Mouse (Mus musculus) embryonic fibroblast, embryonic 13.5 days (primary cell): ENCODE results near the gene Dennd1c. TPM values are rescaled to one million over a fixed set of nuclear protein-coding genes. Genes with fewer than 3 reads are reported as not detected.

Experiments used
- H3K27ac ChIP-seq: 2 replicates; pipeline ENCODE4 v1.5.1; 2012; ENCODE audit warnings: low read length, control low read depth, inconsistent platforms; ENCODE audit not compliant: insufficient read depth
- H3K4me1 ChIP-seq: 2 replicates; pipeline ENCODE4 v1.6.1; 2011; ENCODE audit warnings: low read length; ENCODE audit not compliant: control insufficient read depth, insufficient read depth
- H3K4me3 ChIP-seq: 2 replicates; pipeline ENCODE4 v1.5.1; 2011; ENCODE audit warnings: mild to moderate bottlenecking, control low read depth, low read length; ENCODE audit not compliant: insufficient read depth
- CTCF ChIP-seq: IDR thresholded peaks from 2 replicates; pipeline ENCODE4 v1.5.1; 2011; ENCODE audit warnings: mild to moderate bottlenecking, control low read depth, low read length, moderate library complexity, borderline replicate concordance; ENCODE audit not compliant: insufficient read depth
- POLR2A ChIP-seq: IDR thresholded peaks from 2 replicates; pipeline ENCODE4 v1.6.1; 2011; ENCODE audit warnings: low read depth, mild to moderate bottlenecking, control low read depth, low read length, moderate library complexity
- polyA plus RNA-seq: library from polyadenylated mRNA; stranded (reverse); fragments of >200 nt; gene quantifications from 2 replicates; pipeline ENCODE4 v1.2.4, GENCODE M21; 2011; ENCODE audit warnings: low read depth; ENCODE audit not compliant: missing spikeins, insufficient read length

The Dennd1c gene
- polyA plus RNA-seq, 1 experiment = 0.40 TPM

GRCm38 (mm10) chr17:57070699-57071098 is 7.6 kb downstream of the Dennd1c start:
- TF ChIP-seq POLR2A (no peak), CTCF (no peak)
- H3K4me3 ChIP-seq = no peak overlapping the region
- H3K27ac ChIP-seq = no peak overlapping the region
- no peaks in the 10 kb centered on the region for H3K4me1 ChIP-seq

GRCm38 (mm10) chr17:57070272-57070671 is 8.0 kb downstream of the Dennd1c start:
- no peaks in the 10 kb centered on the region for H3K4me1 ChIP-seq
- H3K4me3 ChIP-seq = no peak overlapping the region
- no peak for TF ChIP-seq POLR2A
- TF ChIP-seq CTCF = no peak
- no peak overlapping the region for H3K27ac ChIP-seq

GRCm38 (mm10) chr17:57066908-57067307 is 11.4 kb downstream of the Dennd1c start:
- no peaks in the 10 kb centered on the region for H3K4me1 ChIP-seq
- TF ChIP-seq POLR2A = no peak
- no peak overlapping the region for H3K27ac ChIP-seq
- H3K4me3 ChIP-seq = no peak overlapping the region

- TF ChIP-seq CTCF = no peak
- TF ChIP-seq POLR2A = no peak
- H3K4me3 ChIP-seq = no peak overlapping the region
- no peaks in the 10 kb centered on the region for H3K4me1 ChIP-seq
- no peak overlapping the region for H3K27ac ChIP-seq
These were observed 15.3 kb downstream of the Dennd1c start for GRCm38 (mm10) chr17:57063031-57063430.

DNA sequence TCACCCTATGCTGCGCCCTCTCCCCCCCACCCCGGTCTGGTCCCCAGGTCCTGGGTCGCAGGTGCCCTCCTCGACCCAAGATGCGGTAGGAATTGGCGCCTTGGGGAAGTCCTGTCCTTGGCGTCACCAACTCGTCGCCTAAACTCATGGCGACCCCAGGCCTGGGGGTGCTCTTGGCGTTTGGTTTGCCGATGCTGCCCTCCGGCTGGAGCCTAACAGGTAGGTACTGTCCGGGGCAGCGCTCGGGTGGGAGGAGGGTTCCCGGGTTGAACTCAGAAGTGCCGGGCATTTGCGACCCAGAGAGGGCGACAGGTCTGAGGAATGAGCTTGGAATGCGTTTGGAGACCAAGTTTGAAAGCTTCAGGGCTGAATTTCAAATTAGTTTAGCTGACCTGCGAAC is 15.8 kb downstream of the Dennd1c start:
- Histone ChIP-seq H3K27ac (no peak overlapping the region), H3K4me1 (no peaks in the 10 kb centered on the region), H3K4me3 (no peak overlapping the region)
- no peak for TF ChIP-seq CTCF
- TF ChIP-seq POLR2A = no peak

DNA sequence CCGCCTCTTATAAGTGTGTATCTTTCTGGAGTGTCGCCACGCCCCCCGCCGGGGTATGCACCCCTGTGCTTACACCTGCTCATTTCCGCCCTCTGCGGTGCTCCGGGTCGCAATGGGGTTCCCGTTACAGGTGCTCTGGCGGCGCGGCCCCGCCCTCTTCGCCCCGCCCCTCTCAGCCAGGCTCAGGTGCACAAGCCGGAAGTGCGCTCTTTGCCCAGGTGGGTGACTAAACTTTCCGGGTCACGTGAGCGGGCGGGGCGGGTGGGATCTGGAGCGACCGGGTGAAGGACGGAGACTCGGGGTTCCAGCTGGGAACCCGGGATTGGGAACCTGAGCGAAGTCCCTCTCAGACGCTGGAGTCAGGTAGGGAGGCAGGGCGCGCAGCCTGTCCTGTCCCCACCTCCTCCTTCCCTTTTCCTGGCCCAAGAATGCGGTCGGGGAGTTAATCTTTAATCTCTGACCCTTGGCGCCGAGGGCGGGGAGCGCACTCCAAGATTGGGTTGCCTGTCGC is 16.2 kb downstream of the Dennd1c start:
- TF ChIP-seq CTCF (no peak), POLR2A (no peak)
- no peaks in the 10 kb centered on the region for H3K4me1 ChIP-seq
- no peak overlapping the region for H3K4me3 ChIP-seq
- H3K27ac ChIP-seq = no peak overlapping the region

DNA sequence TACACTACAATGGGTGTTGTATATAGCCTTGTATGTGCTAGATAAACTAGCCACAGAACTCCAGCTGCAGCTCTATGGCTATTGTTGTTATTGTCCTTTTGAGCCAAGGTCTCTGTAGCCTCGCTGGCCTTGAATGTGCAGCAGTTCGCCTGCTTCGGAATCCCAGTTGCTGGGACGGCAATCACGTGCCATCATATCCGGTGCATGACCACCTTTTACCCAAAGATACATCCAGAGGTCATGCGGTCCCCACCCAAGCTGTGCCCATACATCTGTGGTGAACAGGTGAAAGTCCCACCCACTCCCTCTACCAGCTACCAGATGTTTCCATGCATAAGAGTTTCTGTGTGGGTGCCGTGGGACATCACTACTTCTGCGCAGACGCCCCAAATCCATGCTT is 17.2 kb downstream of the Dennd1c start:
- H3K4me1 ChIP-seq = no peaks in the 10 kb centered on the region
- H3K27ac ChIP-seq = no peak overlapping the region
- TF ChIP-seq POLR2A (no peak), CTCF (no peak)
- no peak overlapping the region for H3K4me3 ChIP-seq

GRCm38 (mm10) chr17:57060231-57060801 is 18.0 kb downstream of the Dennd1c start:
- H3K27ac ChIP-seq = no peak overlapping the region
- TF ChIP-seq POLR2A (no peak), CTCF (no peak)
- H3K4me1 ChIP-seq = no peaks in the 10 kb centered on the region
- peak overlapping the region; percentile 80 for H3K4me3 ChIP-seq

DNA sequence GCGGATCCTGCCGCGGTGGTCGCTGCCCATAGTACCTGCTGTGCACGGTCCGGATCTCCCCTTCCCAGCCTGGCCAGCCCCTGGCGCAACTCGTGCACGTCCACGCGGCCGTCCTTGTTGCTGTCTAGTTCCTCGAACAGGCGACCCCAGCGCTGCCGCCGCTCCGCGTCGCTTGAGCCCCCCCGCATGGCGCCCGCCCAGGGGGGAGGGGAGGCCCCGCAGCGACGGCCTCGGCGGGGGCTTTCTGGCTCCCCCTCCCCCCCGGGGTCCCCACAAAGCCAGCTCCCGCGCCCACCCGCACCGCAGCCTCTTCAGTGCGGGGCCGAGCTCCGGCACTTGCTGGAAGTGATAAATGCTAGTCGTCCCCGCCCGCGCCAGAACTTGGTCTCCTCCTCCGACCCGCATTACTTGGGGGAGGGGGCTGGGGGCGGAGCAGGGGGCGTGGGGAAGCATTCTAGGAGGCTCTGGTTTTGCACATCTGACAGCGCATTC is 18.8 kb downstream of the Dennd1c start, which contains the start of gene Slc25a23:
Gene Slc25a23 (minus strand): TSS at position 378 of the 492 bp plus-strand sequence.
- TF ChIP-seq CTCF = no peak
- no peak for TF ChIP-seq POLR2A
- Histone ChIP-seq H3K4me3 (peak within 1 kb of the TSS; percentile 80), H3K4me1 (no peaks in the 10 kb centered on the region), H3K27ac (no peak within 1 kb of the TSS)

GRCm38 (mm10) chr17:57058891-57059485 is 19.3 kb downstream of the Dennd1c start, which contains the start of gene Crb3:
Gene Crb3, plus strand, starts transcription at chr17:57059105.
- Histone ChIP-seq H3K27ac (no peak within 1 kb of the TSS), H3K4me1 (no peaks in the 10 kb centered on the region), H3K4me3 (peak within 1 kb of the TSS; percentile 80)
- TF ChIP-seq POLR2A (no peak), CTCF (no peak)
